Mouse (Mus musculus) spleen, adult 2 months (tissue): ENCODE measurements around the gene Anxa6.

Source experiments
- CTCF ChIP-seq: fragments of 200-500 bp; IDR thresholded peaks from 2 replicates; pipeline ENCODE4 v1.5.1; 2011; ENCODE audit warnings: mild to moderate bottlenecking, inconsistent platforms; ENCODE audit not compliant: insufficient read depth, insufficient read length, insufficient replicate concordance; ENCODE audit errors: extremely low read depth
- POLR2A ChIP-seq: fragments of 200-500 bp; IDR thresholded peaks from 2 replicates; pipeline ENCODE4 v1.6.1; 2011; ENCODE audit warnings: low read depth, low read length, inconsistent platforms

- TF ChIP-seq POLR2A = no peak
- no peak for TF ChIP-seq CTCF
Measured at GRCm38 (mm10) chr11:54954716-54955115, 78.5 kb downstream of the Anxa6 start.
